Mouse (Mus musculus) ES-Bruce4 (cell line): Measurements from ENCODE around the gene Slc22a28. TPM values are rescaled to one million over a fixed set of nuclear protein-coding genes. Genes with fewer than 3 reads are reported as not detected.

ENCODE experiments used
- polyA plus RNA-seq: library from polyadenylated mRNA; stranded (reverse); fragments of >200 nt; gene quantifications from 2 replicates; pipeline ENCODE4 v1.2.4, GENCODE M21; 2011; ENCODE audit warnings: low read depth; ENCODE audit not compliant: missing spikeins, insufficient read depth, insufficient read length

The Slc22a28 gene
- polyA plus RNA-seq, 1 experiment = not detected

Other genes starting within 250 kb of the Slc22a28 start
- not detected in 2 replicates for gene Slc22a27, start 166.0 kb downstream of the Slc22a28 start, polyA plus RNA-seq
- gene Slc22a29, start 86.9 kb upstream of the Slc22a28 start, polyA plus RNA-seq = not detected in 2 replicates